Mouse (Mus musculus) C2C12 (cell line): ENCODE data around the gene Rbm6.

Experiments
- CEBPB ChIP-seq: IDR thresholded peaks from one replicate; pipeline ENCODE4 v1.6.1; 2011; ENCODE audit warnings: low read depth, mild to moderate bottlenecking, control low read depth, moderate library complexity
- CTCF ChIP-seq: IDR thresholded peaks from one replicate; pipeline ENCODE4 v1.5.1; 2011; ENCODE audit not compliant: control insufficient read depth, insufficient read depth, insufficient read length
- FOSL1 ChIP-seq: IDR thresholded peaks from one replicate; pipeline ENCODE4 v1.8.0; 2011; ENCODE audit warnings: mild to moderate bottlenecking, low read length; ENCODE audit not compliant: poor library complexity, insufficient read depth, severe bottlenecking
- MAX ChIP-seq: IDR thresholded peaks from one replicate; pipeline ENCODE4 v1.6.1; 2011; ENCODE audit warnings: mild to moderate bottlenecking, control low read depth
- MYOD1 ChIP-seq: IDR thresholded peaks from one replicate; pipeline ENCODE4 v1.6.1; 2011; ENCODE audit warnings: low read depth; ENCODE audit not compliant: control insufficient read depth, insufficient read length
- USF1 ChIP-seq: IDR thresholded peaks from one replicate; pipeline ENCODE4 v1.6.1; 2011; ENCODE audit warnings: low read depth, mild to moderate bottlenecking, control low read depth, moderate library complexity

GRCm38 (mm10) chr9:107729709-107730108 is 143.3 kb downstream of the Rbm6 start:
- TF ChIP-seq CTCF (no peak), MYOD1 (no peak), MAX (no peak), USF1 (no peak), CEBPB (no peak), FOSL1 (no peak)
